Mouse (Mus musculus): ENCODE data around the gene Ntn1.

Gene Ntn1

DNA sequence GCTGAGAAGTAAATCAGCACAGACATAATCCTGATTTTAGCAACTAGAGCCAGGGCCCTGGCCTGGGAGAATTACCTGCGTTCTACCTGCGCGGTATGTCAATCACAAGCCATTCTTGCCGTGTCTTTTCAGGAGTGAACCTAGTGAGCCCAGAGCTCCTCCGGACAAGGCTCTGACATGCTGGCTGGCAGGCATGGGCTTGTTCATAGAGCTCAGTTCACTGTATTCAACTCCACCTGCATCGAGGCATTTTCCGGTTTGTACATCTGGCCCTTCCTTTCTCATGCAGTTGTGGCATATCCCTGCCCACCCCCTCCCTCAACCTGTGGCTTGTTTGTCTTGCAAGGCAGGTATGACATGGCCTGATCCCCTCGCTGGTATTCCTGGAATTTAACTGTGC, 5.0 kb upstream of the Ntn1 start:
- no peak for DNase-seq

DNA sequence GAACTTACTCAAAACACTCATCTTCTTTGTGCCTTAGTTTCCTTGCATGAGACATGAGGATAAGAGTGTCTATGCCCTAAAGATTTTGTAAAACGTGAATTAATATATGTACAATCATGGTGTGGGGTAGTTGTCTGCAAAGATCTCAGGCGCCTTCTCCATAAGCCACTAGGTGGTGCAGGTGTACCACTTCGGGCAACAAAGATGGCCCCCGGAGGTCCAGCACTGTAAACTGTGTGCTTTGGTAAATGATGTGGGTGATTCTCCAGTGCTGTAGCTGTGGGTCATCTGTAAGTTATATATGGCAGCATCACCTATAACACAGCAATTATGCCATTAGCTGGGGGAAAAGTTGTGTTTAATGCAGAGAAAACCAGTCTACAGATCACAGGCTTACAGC, 3.6 kb upstream of the Ntn1 start:
- DNase-seq: peak in 1 of 2 experiments; percentile 54

DNA sequence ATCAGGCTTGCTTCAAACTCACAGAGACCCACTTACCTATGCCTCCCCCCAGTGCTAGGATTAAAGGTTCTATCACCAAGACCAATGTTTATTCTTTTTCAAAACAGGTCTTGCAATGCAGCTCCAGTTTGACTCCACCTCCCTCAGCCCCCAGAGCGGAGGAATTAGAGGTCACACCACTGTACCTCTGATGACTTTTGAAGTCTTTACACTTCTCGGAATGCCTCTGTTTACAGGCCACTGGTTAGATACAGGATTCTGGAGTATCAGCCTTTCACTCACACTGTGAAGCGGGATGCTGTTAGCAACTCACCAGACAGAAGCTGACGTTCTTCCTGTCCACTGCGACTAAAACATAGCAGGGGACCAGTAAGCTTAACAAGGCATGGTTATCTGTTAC, 805 bp upstream of the Ntn1 start:
- no peak for DNase-seq

DNA sequence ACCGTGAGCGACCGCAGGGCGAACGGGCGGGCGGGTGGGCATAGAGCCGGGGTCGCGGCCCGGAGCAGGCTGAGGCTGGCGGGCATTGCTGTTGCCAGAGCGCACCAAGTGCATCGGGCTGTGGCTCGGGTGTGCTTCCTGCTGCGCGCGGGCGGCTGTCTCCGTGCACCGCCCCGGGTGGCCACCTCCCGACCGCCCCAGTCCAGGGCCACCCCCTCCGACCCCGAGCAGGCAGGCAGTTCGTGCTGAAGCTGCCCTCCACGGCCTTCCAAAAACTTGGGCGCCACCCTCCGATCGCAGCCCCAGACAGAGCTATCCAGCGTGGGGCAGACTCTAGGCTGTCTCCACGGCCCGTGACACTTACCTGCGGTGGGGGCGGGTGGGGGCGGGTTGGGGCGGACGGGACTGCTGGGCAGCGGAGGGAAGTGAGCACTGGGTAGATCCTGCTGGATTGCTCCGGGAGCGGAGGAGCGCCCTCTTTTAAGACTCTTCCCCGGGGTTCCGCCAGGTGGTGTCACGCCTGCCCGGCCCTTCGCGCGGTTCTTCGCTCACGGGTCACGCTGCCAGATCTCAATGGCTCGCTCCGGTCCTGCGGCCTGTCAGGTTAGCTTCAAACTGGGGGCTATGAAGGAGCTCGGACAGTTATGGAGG, 477 bp downstream of the Ntn1 start:
- peak; percentile 73 to 84 for DNase-seq

DNA sequence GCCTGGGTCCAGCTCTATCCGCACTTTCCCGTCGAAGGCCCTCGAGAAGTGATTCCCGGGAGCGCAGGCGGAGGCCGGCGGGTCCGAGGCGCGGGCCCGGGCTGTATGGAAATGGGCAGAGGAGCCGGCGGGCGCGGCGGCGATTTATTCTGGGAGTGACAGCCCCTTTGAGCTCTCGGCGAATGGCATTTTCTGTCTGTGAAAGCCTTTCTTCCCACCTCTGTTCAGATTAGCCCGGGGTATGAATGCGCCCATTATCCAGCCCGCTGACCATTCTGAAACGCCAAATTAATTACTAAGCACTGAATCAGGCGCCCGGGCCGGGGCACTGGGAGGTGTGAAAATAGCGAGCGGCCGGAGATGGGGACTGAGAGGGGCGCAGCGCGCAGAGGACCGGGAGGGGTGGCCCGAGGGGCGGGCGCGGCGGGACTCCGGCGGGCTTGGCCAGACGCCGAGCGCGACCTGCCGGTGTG, 1.0 kb downstream of the Ntn1 start:
- DNase-seq: peak; percentile 29 to 55

DNA sequence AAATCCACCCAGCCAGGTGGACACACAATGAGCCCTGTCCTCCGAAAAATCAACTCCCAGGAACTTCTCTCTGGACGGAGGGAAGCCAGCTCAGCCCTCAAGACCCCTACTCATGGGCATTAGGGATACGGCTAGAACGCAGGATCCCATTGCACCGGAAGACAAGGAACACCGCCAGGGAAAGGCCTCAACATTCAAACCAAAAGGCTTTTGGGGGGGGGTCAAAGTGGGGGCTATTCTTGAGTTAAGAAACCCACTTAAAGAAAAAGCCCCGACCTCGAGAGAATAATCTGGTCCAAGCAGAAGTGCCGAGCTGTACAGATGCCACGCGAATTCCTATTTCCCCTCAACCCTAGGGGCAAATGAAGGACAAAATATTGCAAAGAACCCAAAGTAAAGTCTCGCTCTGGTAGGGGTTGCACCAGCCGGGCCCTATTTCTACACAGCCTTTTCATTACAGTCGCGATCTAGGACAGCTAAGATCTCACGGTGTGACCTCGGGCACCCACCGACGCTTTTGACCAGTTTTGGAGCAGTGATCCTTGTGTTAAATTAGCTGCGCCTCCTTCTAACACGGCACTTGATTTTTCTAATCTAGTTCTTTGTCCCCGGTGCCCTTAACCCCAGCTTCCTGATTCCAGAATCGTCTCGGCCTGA, 1.6 kb downstream of the Ntn1 start:
- no peak for DNase-seq

DNA sequence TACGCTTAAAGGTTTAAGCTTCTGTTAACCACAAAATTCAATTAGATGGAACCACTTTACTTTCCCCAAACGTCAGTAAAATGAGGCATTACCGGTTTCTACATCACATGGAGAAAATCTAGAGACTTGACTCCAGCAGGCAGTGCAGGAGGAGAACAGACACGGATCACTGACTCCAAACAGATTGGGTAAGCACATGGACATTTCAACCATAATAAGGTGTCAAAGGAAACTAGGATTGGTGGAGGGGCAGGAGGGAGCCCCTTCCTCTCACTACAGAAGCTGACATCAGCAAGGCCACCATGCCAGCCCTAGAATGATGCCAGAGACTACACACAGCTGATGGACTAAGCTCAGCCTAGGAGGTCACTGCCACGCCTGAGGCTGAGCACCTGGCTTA, 5.1 kb downstream of the Ntn1 start:
- peak; percentile 43 to 78 for DNase-seq

DNA sequence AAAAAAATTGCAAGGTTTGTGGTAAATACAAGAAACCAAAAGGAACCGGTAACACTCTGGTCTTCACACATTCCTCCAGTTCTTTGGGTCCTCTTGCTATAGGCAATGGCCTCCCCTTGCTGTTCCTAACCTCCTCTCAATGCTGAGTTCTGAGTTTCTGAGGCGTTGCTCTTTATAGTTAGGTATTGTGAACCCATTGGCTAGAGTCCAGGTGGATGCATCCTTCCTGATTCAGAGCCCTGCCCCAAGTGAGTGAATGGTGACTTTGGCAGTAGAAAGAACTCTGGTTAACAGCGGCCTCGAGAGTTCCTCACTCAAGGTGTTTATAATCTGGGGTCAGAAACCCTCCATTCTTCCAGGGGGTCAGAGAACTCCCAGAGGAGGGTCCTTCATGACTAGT, 5.9 kb downstream of the Ntn1 start:
- DNase-seq: peak in 1 of 2 experiments; percentile 35

DNA sequence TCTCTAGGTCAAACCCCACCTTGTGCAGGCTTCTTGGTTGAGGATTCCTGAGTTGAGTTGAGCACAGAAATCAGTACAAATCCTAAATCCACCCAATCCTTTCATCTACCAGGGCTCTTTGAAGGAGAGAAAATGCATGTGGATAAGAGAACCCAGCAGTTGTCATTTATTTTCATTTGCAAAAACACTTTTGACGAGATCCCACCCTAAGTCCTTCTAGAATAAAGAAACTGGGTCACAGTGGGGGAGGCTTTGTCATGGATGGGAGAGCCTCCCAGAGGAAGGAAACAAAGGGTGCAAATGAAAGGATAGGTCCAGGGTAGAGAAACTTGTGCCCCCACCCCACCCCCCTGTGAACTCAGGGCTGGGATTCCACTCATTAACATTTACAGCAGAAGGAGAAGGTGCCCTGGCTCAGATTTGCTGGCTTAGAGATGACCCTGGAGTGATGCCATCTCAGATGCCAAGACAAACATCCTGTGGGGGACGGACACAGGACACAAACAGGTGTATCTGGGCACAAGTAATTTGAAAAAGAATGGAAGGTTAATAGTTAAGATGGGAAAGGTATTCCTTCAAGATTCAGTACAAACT, 6.6 kb downstream of the Ntn1 start:
- peak; percentile 76 to 77 for DNase-seq

DNA sequence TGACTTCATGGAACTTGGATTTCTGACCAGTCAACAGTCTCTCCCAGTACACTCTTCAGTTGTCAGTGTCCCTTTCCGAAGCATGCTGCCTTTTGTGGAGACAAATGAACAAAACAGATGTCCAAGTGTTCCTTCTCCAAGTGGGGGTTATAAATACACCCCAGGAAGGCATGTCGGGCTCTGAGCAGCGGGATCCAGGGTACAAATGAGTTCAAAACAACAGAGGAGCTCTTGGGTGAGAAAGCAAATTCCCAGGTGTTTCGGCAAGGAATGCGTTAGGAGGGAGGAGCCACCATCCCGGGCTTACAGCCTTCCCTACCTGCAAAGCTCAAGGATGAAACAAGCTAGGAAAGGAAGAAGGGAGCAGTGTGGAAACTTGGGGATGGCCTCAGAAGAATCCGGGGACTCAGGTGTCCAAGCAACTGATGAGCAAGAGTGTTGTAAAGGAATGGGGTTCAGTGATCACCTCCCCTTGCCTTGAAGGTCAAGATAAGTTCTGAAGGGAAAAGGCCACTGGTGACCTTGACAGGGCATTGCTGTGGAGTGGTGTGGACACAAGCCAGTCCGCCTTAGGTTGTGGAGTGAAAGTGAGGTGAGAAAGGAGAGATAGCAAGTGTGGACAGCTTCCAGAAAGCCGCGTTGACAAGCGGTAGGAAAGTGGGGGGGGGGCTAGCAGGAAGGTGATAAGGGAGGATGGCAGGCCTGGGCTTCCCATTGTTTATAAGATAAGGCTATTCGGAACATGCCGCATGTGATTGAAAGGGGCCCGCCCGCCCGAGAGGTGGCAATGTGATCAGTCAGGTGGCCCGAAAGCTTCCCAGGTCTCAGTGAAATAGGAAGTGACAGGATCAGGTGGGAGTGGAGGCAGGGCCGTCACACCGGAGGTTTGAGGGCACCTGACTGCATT, 10.0 kb downstream of the Ntn1 start:
- peak in 1 of 2 experiments; percentile 34 for DNase-seq

DNA sequence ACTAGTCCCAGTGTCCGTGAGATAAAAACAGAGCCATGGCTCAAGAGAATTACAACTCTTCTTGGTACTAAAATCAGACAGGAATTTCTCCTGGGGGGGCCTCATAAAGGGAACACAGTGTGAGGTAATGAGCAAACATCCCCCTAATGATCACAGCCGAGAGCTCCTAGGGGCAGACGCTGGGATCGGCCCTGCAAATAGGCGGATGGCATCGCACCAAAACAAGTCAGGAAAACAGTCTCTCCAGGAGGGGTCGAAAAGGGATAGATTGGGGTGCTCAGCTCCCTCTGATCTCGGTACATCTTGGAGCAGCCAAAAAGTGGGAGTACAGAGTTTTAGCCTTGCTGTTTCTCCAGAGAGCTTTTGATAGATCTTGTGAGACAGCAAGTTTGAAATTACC, 11.0 kb downstream of the Ntn1 start:
- peak in 1 of 2 experiments; percentile 35 for DNase-seq

DNA sequence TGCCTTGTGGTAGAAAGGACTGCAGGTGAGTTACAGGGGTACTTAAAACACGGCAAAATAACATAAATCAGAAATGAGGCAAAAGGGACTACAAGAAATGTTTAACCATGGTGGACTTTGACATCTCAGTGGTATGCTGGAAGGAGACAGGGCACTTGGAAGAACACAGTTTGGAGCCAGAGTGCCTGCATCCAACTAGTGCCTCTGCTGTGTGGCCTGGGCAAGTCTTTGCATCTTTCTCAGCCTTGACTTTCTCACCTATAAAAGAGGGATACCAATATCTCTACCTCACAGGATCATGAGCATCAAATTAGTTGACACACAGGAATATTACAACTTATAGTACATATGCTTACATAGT, 12.0 kb downstream of the Ntn1 start:
- DNase-seq: peak; percentile 66 to 82

DNA sequence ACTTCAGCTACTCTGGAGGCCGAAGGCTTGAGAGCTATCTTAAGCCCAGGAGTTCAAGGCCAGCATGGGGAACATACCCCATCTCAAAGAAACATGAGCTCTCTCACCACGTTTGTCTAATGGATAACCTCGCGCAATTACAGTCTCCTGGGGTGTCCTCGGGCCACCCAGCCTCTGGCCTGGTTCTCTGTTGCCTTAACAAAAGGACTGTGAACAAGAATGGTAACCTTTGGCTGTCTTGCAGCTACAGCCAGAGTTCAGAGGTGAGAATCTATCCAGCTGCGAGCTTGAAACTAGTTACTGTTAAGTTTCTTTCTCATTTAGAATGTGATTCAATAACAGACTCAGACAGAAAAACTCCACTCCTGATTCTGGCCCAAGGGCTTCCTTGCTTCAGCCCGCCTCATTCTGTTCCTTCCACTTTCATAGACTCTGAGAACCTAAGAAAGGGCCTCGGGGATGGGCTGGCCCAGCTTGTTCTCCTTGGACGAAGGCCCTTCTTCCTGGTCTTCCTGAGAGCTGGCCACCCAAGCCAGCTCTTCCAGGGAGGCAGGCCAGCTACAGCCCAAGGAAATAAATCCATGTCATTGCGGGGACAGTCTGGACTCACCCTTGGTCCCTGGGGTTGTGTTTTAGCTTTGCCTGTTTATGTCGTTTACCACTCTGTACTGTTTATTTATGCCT, 12.5 kb downstream of the Ntn1 start:
- DNase-seq: peak; percentile 66 to 82

DNA sequence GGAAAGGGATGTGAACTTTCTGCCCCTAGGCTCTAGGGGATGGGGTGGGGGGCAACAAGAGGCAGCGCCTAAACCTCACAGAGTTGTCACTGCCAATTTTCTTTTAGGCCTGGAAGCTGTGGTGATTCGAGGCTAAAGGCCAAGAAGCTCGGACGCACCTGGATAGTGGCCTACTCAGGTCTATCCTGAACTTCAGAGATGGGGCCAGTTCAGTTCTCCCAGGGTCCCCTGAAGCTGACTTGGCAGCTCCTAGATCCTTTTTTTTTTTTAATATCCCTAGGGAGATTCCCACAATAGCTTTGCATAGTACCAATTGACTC, 13.2 kb downstream of the Ntn1 start:
- DNase-seq: no peak

DNA sequence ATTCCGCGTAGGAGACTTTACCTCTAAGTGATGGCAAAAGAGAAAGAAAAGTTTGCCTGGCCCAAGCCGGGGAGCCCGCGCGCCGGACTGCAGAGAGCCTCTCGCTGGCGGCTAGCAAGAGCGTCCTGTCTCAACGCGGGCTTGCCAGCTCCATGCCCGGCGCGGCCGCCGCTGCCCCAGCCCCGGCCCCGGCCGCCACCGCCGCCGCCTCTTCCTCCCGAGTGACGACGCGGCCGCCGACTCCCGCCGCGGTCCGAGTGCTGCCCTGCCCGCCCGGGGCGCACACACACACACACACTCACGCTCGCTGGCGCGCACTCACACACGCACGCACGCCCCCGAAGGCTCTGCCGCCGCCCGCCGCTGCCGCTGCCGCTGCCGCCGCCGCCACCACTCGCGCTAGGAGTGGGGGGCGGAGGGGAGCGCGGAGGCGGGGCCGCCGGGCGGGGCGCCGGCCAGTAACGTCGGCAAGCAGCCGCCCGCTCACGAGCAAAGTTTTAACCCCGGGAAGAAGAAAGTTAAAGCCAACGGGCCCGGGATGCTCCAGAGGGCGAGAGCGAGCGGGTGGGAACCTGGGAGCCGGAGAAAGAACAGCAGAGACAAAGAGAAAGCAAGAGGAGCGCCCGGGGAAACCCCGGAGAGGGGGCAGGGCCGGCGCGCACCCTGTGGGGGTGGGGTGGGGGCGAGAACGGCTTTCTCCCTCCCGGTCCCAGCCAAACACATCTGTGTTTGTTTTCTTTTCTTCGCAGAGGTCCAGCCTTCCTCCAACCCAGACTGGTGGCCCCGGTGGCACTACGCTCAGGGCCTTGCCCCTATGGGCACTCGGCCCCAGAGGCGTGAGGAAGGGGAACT, 13.8 kb downstream of the Ntn1 start:
- peak; percentile 85 to 86 for DNase-seq

DNA sequence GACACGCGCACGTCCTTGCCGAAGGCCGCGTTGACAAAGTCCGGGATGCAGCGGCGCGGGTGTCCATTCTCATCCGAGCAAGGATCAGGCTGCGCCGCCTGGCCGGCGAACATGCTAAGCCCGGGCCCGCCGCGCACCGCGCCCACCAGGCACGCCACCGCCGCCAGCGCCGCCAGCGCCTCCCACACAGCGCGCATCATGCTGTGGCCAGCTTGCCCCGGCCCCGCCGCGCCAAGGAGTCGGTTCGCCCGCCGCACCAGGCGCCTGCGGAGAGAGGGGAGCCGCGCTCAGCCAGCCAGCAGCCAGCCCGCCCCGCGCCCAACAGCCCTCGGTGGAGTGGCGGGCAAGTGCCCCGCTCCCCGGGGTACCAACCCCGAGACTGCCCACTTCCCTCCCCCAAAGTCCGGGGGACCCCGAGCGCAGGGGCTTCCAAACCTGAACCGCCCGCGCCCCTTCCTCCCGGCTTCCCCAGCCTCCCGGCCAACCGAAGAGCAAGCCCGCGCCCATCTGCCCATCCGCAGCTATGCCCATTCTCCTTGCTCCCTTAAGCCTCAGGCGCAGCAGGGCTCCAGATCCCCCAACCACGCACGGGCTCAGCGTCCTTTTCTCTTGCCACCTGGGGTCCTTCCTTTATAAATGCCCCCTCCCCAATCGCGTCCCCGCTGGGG, 14.6 kb downstream of the Ntn1 start:
- peak; percentile 43 to 69 for DNase-seq

DNA sequence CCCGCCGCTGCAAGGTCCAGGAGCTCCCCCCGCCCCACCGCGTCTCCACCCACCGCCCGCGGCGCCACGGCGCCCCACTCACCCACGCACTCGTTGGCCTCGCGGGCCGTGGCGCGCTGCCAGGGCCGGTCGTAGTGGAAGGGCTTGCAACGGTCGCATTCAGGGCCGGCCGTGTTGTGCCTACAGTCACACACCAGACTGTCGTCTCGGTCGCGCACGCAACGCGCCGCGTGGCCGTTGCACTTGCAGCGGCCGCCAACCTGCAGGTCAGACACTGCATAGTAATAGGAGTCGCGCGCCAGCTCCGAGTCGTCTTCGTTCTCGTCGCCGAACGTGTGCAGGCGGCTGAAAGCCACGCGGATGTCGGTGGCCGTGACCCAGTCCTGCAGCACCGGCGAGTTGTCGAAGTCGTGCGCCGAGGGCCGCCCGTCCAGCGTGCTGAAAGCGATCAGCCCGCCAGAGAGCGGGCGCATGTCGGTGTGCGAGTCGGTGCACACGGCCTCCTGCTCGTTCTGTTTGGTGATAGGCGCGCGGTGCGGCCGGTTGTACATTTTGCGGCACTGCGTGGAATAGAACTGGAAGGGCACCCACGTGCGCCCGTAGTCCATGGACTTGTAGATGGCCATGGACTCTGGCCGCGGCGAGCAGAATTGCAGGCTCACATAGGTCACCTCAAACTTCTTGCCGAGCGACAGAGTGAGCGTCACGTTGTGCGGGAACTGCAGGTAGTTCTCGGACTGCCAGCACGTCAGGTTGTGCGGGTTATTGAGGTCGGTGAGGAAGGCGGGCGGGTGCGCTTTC, 15.4 kb downstream of the Ntn1 start:
- peak in 1 of 2 experiments; percentile 61 for DNase-seq

DNA sequence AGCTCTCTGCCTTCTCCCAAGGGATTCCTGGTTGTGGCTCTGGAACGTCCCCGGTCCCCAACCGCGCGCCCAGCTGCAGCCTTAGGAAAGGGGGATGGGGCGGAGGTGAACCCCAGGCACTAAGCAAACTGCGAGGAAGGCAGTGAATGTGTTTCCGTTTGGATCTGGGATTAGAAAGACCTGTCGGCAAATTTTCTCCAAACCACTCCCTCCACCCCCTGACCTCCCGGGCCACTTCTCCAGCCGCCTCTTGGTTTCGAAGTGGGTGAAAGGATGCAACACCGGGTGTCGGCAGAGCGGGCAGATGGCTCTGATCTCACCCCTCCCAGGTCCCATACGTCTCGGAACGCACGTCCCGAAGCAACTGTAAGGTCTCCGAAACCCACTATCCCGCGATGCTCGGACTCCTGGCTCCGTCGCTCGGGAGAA, 16.0 kb downstream of the Ntn1 start:
- DNase-seq: peak in 1 of 2 experiments; percentile 33

DNA sequence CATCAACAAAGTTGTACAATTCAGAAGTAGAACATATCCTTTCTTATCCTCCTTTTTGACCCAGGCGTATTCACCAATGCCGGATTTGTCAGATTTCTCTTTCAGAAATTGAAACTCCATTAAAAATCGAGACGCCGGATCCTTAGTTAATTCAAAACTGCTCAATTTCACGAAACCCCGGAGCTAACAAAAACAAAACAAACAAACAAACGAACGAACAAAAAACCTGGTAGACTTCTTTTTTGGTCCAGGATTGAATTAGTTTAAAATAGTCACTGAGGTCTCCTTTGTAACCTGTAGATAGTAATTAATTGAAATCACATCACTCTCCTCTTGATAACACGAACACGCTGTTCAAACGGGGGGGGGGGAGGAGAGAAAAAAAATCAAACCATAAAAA, 16.5 kb downstream of the Ntn1 start:
- DNase-seq: no peak

DNA sequence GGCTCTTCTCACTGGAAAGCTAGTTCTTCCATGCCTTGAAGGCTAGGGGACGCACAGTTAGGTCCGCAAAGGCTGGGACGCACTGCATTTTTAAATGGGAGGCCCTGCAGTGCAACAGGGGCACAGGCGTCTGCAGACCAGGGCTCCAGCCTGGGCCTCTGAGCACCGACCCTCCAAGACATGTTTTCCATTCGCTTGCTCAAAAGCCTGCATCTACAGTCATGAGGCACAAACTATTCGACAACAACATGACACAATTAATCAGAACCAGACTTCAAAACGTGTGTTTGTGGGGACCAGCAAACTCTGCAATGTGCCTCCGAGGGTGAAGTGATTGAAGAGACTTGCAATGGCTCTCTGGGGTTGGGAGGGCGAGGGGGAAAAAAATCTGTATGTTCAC, 17.1 kb downstream of the Ntn1 start:
- no peak for DNase-seq

Data from kidney, postnatal 36 days (tissue).